Mouse (Mus musculus) stomach, embryonic 14.5 days (tissue): ENCODE data around the gene 2210016L21Rik. TPM values are rescaled to one million over a fixed set of nuclear protein-coding genes. Genes with fewer than 3 reads are reported as not detected.
A peak's percentile ranks its signal among the peaks of the same experiment; 100 is the strongest.

Experiments used
- ATAC-seq: fragments of 200-750 bp; cut with Nextera tagmentation; 2 replicates; pipeline ENCODE4 v1.8.0; 2017; ENCODE audit warnings: low read depth, moderate TSS enrichment; ENCODE audit not compliant: insufficient number of reproducible peaks, insufficient read depth, low FRiP score
- H3K27ac ChIP-seq: fragments of 300-500 bp; sonication (generic); 2 replicates; pipeline ENCODE4 v1.5.1; 2014; ENCODE audit warnings: mild to moderate bottlenecking, low read length, moderate library complexity, mixed read lengths
- H3K27me3 ChIP-seq: fragments of 300-500 bp; sonication (generic); 2 replicates; pipeline ENCODE4 v1.6.1; 2014; ENCODE audit warnings: low read length, control low read depth, mixed read lengths; ENCODE audit not compliant: control insufficient read depth, insufficient read depth
- H3K36me3 ChIP-seq: fragments of 300-500 bp; sonication (generic); 2 replicates; pipeline ENCODE4 v1.6.1; 2014; ENCODE audit warnings: mild to moderate bottlenecking, control low read depth, low read length, moderate library complexity, mixed read lengths; ENCODE audit not compliant: control insufficient read depth, insufficient read depth
- H3K4me1 ChIP-seq: fragments of 300-500 bp; sonication (generic); 2 replicates; pipeline ENCODE4 v1.6.1; 2014; ENCODE audit warnings: low read length, control low read depth, mixed read lengths; ENCODE audit not compliant: control insufficient read depth, insufficient read depth
- H3K4me2 ChIP-seq: fragments of 300-500 bp; sonication (generic); replicated peaks from 2 replicates; pipeline ENCODE4 v1.6.1; 2014; ENCODE audit warnings: low read depth, low read length, control low read depth
- H3K4me3 ChIP-seq: fragments of 300-500 bp; sonication (generic); 2 replicates; pipeline ENCODE4 v1.5.1; 2014; ENCODE audit warnings: low read depth, low read length, control low read depth
- H3K9ac ChIP-seq: fragments of 300-500 bp; sonication (generic); replicated peaks from 2 replicates; pipeline ENCODE4 v1.6.1; 2014; ENCODE audit warnings: low read depth, mild to moderate bottlenecking, control low read depth, low read length, moderate library complexity, mixed read lengths
- H3K9me3 ChIP-seq: fragments of 300-500 bp; sonication (generic); 2 replicates; pipeline ENCODE4 v1.6.1; 2016; ENCODE audit warnings: low read depth, low read length, control low read depth; ENCODE audit not compliant: control insufficient read depth
- WGBS: fragments of 180-500 bp; shearing (Covaris S2); extraction: QIAGEN DNeasy Blood & Tissue Kit; methylation state at CpG from one replicate; pipeline ENCODE4 v1.1.7; 2014; 5-methylcytosine and 5-hydroxymethylcytosine counted together
- polyA plus RNA-seq: library from polyadenylated mRNA; unstranded; fragments of >200 nt; fragmentation: Nextera tagmentation; extraction: Ambion mirVana; gene quantifications from 2 replicates; pipeline ENCODE4 v1.2.1, GENCODE M21; 2014

Gene 2210016L21Rik
- polyA plus RNA-seq, 1 experiment from 2014 or later = 51.8 TPM

- Histone ChIP-seq H3K4me1 (peaks cover 8% of the 10 kb centered on the region; the same call in 1 of the 2 replicates), H3K9ac (no peak overlapping the region), H3K4me3 (peak overlapping the region; percentile 0; the same call in 1 of the 2 replicates), H3K4me2 (peak overlapping the region; percentile 22; the same call in 1 of the 2 replicates), H3K36me3 (no peaks in the 10 kb centered on the region), H3K27ac (peak overlapping the region; percentile 88), H3K9me3 (no peaks in the 10 kb centered on the region), H3K27me3 (no peaks in the 10 kb centered on the region)
- WGBS = 41% methylated on average over 17 of the region's 17 CpGs
- ATAC-seq = peak; percentile 71; the same call in 1 of the 2 replicates
Measured at GRCm38 (mm10) chr5:114964967-114965898, 23.3 kb downstream of the 2210016L21Rik start.

- Histone ChIP-seq H3K4me3 (peak overlapping the region; percentile 35; the same call in 1 of the 2 replicates), H3K4me2 (peak overlapping the region; percentile 30)
Measured at GRCm38 (mm10) chr5:114967523-114968268, 25.7 kb downstream of the 2210016L21Rik start.

GRCm38 (mm10) chr5:114968651-114969050 lies 26.7 kb downstream of the 2210016L21Rik start:
- no peak for ATAC-seq
- no peaks in the 10 kb centered on the region for H3K36me3 ChIP-seq
- 21% methylated on average over 7 of the region's 7 CpGs for WGBS
- H3K4me1 ChIP-seq = peaks cover 14% of the 10 kb centered on the region; the same call in 1 of the 2 replicates
- peak overlapping the region; percentile 35 for H3K4me3 ChIP-seq
- peak overlapping the region; percentile 39; the same call in 1 of the 2 replicates for H3K9ac ChIP-seq
- peak overlapping the region; percentile 33 for H3K4me2 ChIP-seq
- H3K9me3 ChIP-seq = no peaks in the 10 kb centered on the region
- no peaks in the 10 kb centered on the region for H3K27me3 ChIP-seq
- peak overlapping the region; percentile 90 for H3K27ac ChIP-seq

More at GRCm38 (mm10) chr5:114967523-114968268, 25.7 kb downstream of the 2210016L21Rik start:
- ATAC-seq = no peak
- Histone ChIP-seq H3K9ac (no peak overlapping the region), H3K27me3 (no peaks in the 10 kb centered on the region), H3K9me3 (no peaks in the 10 kb centered on the region), H3K4me1 (peaks cover 14% of the 10 kb centered on the region; the same call in 1 of the 2 replicates), H3K27ac (peak overlapping the region; percentile 90; the same call in 1 of the 2 replicates), H3K36me3 (no peaks in the 10 kb centered on the region)
- 39% methylated on average over 14 of the region's 14 CpGs for WGBS

GRCm38 (mm10) chr5:114969064-114969463 lies 27.1 kb downstream of the 2210016L21Rik start:
- Histone ChIP-seq H3K4me2 (peak overlapping the region; percentile 33; the same call in 1 of the 2 replicates), H3K9me3 (no peaks in the 10 kb centered on the region), H3K27me3 (no peaks in the 10 kb centered on the region), H3K4me1 (peaks cover 14% of the 10 kb centered on the region; the same call in 1 of the 2 replicates), H3K9ac (peak overlapping the region; percentile 39; the same call in 1 of the 2 replicates), H3K27ac (peak overlapping the region; percentile 90), H3K4me3 (peak overlapping the region; percentile 35), H3K36me3 (no peaks in the 10 kb centered on the region)
- WGBS = 9% methylated on average over 4 of the region's 4 CpGs
- ATAC-seq = no peak

GRCm38 (mm10) chr5:114969609-114970215 lies 27.8 kb downstream of the 2210016L21Rik start:
- 43% methylated on average over 13 of the region's 13 CpGs for WGBS
- Histone ChIP-seq H3K27me3 (no peaks in the 10 kb centered on the region), H3K4me3 (peak overlapping the region; percentile 35), H3K27ac (peak overlapping the region; percentile 90), H3K9me3 (no peaks in the 10 kb centered on the region), H3K9ac (peak overlapping the region; percentile 48), H3K36me3 (no peaks in the 10 kb centered on the region), H3K4me1 (peaks cover 14% of the 10 kb centered on the region; the same call in 1 of the 2 replicates), H3K4me2 (peak overlapping the region; percentile 33)
- ATAC-seq = no peak

- Histone ChIP-seq H3K4me2 (peak within 1 kb of the TSS; percentile 33), H3K9ac (peak within 1 kb of the TSS; percentile 48), H3K4me1 (peaks cover 12% of the 10 kb centered on the region; the same call in 1 of the 2 replicates), H3K36me3 (no peaks in the 10 kb centered on the region), H3K4me3 (peak within 1 kb of the TSS; percentile 35), H3K27ac (peak within 1 kb of the TSS; percentile 90), H3K9me3 (no peaks in the 10 kb centered on the region), H3K27me3 (no peaks in the 10 kb centered on the region)
- 34% methylated on average over 17 of the region's 17 CpGs for WGBS
- peak; percentile 50 for ATAC-seq
Measured at GRCm38 (mm10) chr5:114970824-114971227, 28.9 kb downstream of the 2210016L21Rik start, which contains the start of gene Hnf1a. Hnf1a (minus strand) TSS chr5:114971094.

GRCm38 (mm10) chr5:114972201-114972600 lies 30.2 kb downstream of the 2210016L21Rik start:
- Histone ChIP-seq H3K27ac (no peak overlapping the region), H3K36me3 (no peaks in the 10 kb centered on the region), H3K4me1 (0 out of 2 replicates have a peak, but pooled peaks cover 9% of the 10 kb centered on the region), H3K9ac (no peak overlapping the region), H3K4me2 (peak overlapping the region; percentile 33; the same call in 1 of the 2 replicates), H3K9me3 (no peaks in the 10 kb centered on the region), H3K4me3 (no peak overlapping the region), H3K27me3 (no peaks in the 10 kb centered on the region)
- 67% methylated on average over 9 of the region's 9 CpGs for WGBS
- ATAC-seq = no peak
